Mouse (Mus musculus): Measurements from ENCODE around the gene Ccm2l. TPM values are rescaled to one million over a fixed set of nuclear protein-coding genes. Genes with fewer than 3 reads are reported as not detected.

The Ccm2l gene
- polyA plus RNA-seq (2016; fragmentation: Nextera tagmentation; extraction: Ambion mirVana), result 2.5 and 3.0 TPM in 2 replicates

GRCm38 (mm10) chr2:153065747-153066508 lies at the start of gene Ccm2l:
Gene Ccm2l (plus strand): TSS chr2:153065955.
- Histone ChIP-seq H3K4me3 (replicated peaks) (no peak within 1 kb of the TSS), H3K36me3 (no peaks in the 10 kb centered on the region), H3K4me1 (replicated peaks) (no peaks in the 10 kb centered on the region), H3K27me3 (peaks cover 57% of the 10 kb centered on the region), H3K9me3 (no peaks in the 10 kb centered on the region), H3K9ac (replicated peaks) (no peak within 1 kb of the TSS), H3K27ac (0 out of 2 replicates have a peak within 1 kb of the TSS, but pooled peaks have one; percentile 7), H3K4me2 (no peak within 1 kb of the TSS)
- 39% methylated on average over 12 of the region's 12 CpGs for WGBS
- ATAC-seq (ENCODE audit: insufficient number of reproducible peaks, insufficient read depth, low FRiP score, low TSS enrichment, low read depth), result no peak

GRCm38 (mm10) chr2:153016786-153017185 lies 49.0 kb upstream of the Ccm2l start:
- peaks cover 10% of the 10 kb centered on the region; the same call in 1 of the 2 replicates for H3K27me3 ChIP-seq
- H3K4me2 ChIP-seq, result no peak overlapping the region
- H3K27ac ChIP-seq, result no peak overlapping the region
- no peak overlapping the region for H3K9ac ChIP-seq (replicated peaks)
- H3K9me3 ChIP-seq, result no peaks in the 10 kb centered on the region
- H3K36me3 ChIP-seq, result peaks cover 21% of the 10 kb centered on the region
- H3K4me1 ChIP-seq (replicated peaks), result peaks cover 13% of the 10 kb centered on the region
- H3K4me3 ChIP-seq (replicated peaks), result no peak overlapping the region
- 41% methylated on average over 5 of the region's 5 CpGs for WGBS
- ATAC-seq (ENCODE audit: insufficient number of reproducible peaks, insufficient read depth, low FRiP score, low TSS enrichment, low read depth), result no peak

- H3K4me3 ChIP-seq (replicated peaks), result no peak overlapping the region
- WGBS, result 85% methylated on average over 3 of the region's 3 CpGs
- no peaks in the 10 kb centered on the region for H3K9me3 ChIP-seq
- peaks cover 7% of the 10 kb centered on the region for H3K4me1 ChIP-seq (replicated peaks)
- ATAC-seq (ENCODE audit: insufficient number of reproducible peaks, insufficient read depth, low FRiP score, low TSS enrichment, low read depth), result no peak
- no peak overlapping the region for H3K9ac ChIP-seq (replicated peaks)
- H3K4me2 ChIP-seq, result no peak overlapping the region
- H3K27ac ChIP-seq, result no peak overlapping the region
- H3K27me3 ChIP-seq, result peaks cover 10% of the 10 kb centered on the region; the same call in 1 of the 2 replicates
- no peaks in the 10 kb centered on the region for H3K36me3 ChIP-seq
Measured at GRCm38 (mm10) chr2:153019355-153019754, 46.4 kb upstream of the Ccm2l start.

- Histone ChIP-seq H3K4me2 (no peak overlapping the region), H3K27ac (no peak overlapping the region), H3K9ac (replicated peaks) (no peak overlapping the region), H3K4me3 (replicated peaks) (no peak overlapping the region), H3K27me3 (peaks cover 12% of the 10 kb centered on the region; the same call in 1 of the 2 replicates), H3K36me3 (no peaks in the 10 kb centered on the region), H3K9me3 (no peaks in the 10 kb centered on the region), H3K4me1 (replicated peaks) (no peaks in the 10 kb centered on the region)
- no peak for ATAC-seq (ENCODE audit: insufficient number of reproducible peaks, insufficient read depth, low FRiP score, low TSS enrichment, low read depth)
- WGBS, result 76% methylated on average over 3 of the region's 3 CpGs
Measured at GRCm38 (mm10) chr2:153021163-153021562, 44.6 kb upstream of the Ccm2l start.

- no peak for ATAC-seq (ENCODE audit: insufficient number of reproducible peaks, insufficient read depth, low FRiP score, low TSS enrichment, low read depth)
- 50% methylated on average over 4 of the region's 4 CpGs for WGBS
Measured at GRCm38 (mm10) chr2:153022855-153023254, 42.9 kb upstream of the Ccm2l start.

GRCm38 (mm10) chr2:153026052-153026451 lies 39.7 kb upstream of the Ccm2l start:
- Histone ChIP-seq H3K27ac (no peak overlapping the region), H3K4me3 (replicated peaks) (no peak overlapping the region), H3K4me2 (no peak overlapping the region), H3K36me3 (no peaks in the 10 kb centered on the region), H3K4me1 (replicated peaks) (no peaks in the 10 kb centered on the region), H3K9ac (replicated peaks) (no peak overlapping the region), H3K27me3 (peaks cover 43% of the 10 kb centered on the region), H3K9me3 (no peaks in the 10 kb centered on the region)
- ATAC-seq (ENCODE audit: insufficient number of reproducible peaks, insufficient read depth, low FRiP score, low TSS enrichment, low read depth), result no peak
- 80% methylated on average over 7 of the region's 7 CpGs for WGBS

More at GRCm38 (mm10) chr2:153022855-153023254, 42.9 kb upstream of the Ccm2l start:
- H3K9ac ChIP-seq (replicated peaks), result no peak overlapping the region
- no peaks in the 10 kb centered on the region for H3K9me3 ChIP-seq
- no peak overlapping the region for H3K4me2 ChIP-seq
- no peak overlapping the region for H3K4me3 ChIP-seq (replicated peaks)
- no peaks in the 10 kb centered on the region for H3K36me3 ChIP-seq
- H3K27ac ChIP-seq, result no peak overlapping the region
- H3K27me3 ChIP-seq, result peaks cover 15% of the 10 kb centered on the region
- no peaks in the 10 kb centered on the region for H3K4me1 ChIP-seq (replicated peaks)

- H3K27ac ChIP-seq, result no peak overlapping the region
- H3K9me3 ChIP-seq, result no peaks in the 10 kb centered on the region
- H3K9ac ChIP-seq (replicated peaks), result no peak overlapping the region
- no peak overlapping the region for H3K4me2 ChIP-seq
- H3K4me3 ChIP-seq (replicated peaks), result no peak overlapping the region
- ATAC-seq (ENCODE audit: insufficient number of reproducible peaks, insufficient read depth, low FRiP score, low TSS enrichment, low read depth), result no peak
- peaks cover 57% of the 10 kb centered on the region for H3K27me3 ChIP-seq
- 50% methylated on average over 4 of the region's 4 CpGs for WGBS
- no peaks in the 10 kb centered on the region for H3K36me3 ChIP-seq
- H3K4me1 ChIP-seq (replicated peaks), result peaks cover 9% of the 10 kb centered on the region
Measured at GRCm38 (mm10) chr2:153027501-153027900, 38.3 kb upstream of the Ccm2l start.

GRCm38 (mm10) chr2:153030422-153030821 lies 35.3 kb upstream of the Ccm2l start:
- H3K4me2 ChIP-seq, result no peak overlapping the region
- H3K27ac ChIP-seq, result no peak overlapping the region
- 14% methylated on average over 4 of the region's 4 CpGs for WGBS
- no peaks in the 10 kb centered on the region for H3K9me3 ChIP-seq
- peaks cover 84% of the 10 kb centered on the region for H3K27me3 ChIP-seq
- H3K4me3 ChIP-seq (replicated peaks), result no peak overlapping the region
- no peaks in the 10 kb centered on the region for H3K36me3 ChIP-seq
- H3K4me1 ChIP-seq (replicated peaks), result peaks cover 10% of the 10 kb centered on the region
- H3K9ac ChIP-seq (replicated peaks), result no peak overlapping the region
- ATAC-seq (ENCODE audit: insufficient number of reproducible peaks, insufficient read depth, low FRiP score, low TSS enrichment, low read depth), result no peak

GRCm38 (mm10) chr2:153031126-153032082 lies 34.4 kb upstream of the Ccm2l start, which contains the start of gene Xkr7:
Gene Xkr7 (plus strand): TSS chr2:153031852.
- Histone ChIP-seq H3K36me3 (no peaks in the 10 kb centered on the region), H3K9me3 (no peaks in the 10 kb centered on the region), H3K4me2 (peak within 1 kb of the TSS; percentile 86), H3K27ac (no peak within 1 kb of the TSS), H3K4me3 (replicated peaks) (peak within 1 kb of the TSS; percentile 50), H3K9ac (replicated peaks) (no peak within 1 kb of the TSS), H3K4me1 (replicated peaks) (peaks cover 10% of the 10 kb centered on the region), H3K27me3 (peaks cover 89% of the 10 kb centered on the region)
- WGBS, result 2% methylated on average over 33 of the region's 54 CpGs
- ATAC-seq (ENCODE audit: insufficient number of reproducible peaks, insufficient read depth, low FRiP score, low TSS enrichment, low read depth), result no peak

GRCm38 (mm10) chr2:153032083-153032842 lies 33.5 kb upstream of the Ccm2l start:
- H3K4me3 ChIP-seq (replicated peaks), result peak overlapping the region; percentile 50
- H3K9ac ChIP-seq (replicated peaks), result no peak overlapping the region
- no peaks in the 10 kb centered on the region for H3K36me3 ChIP-seq
- H3K4me2 ChIP-seq, result peak overlapping the region; percentile 86
- WGBS, result 1% methylated on average over 48 of the region's 58 CpGs
- H3K27me3 ChIP-seq, result peaks cover 91% of the 10 kb centered on the region
- H3K9me3 ChIP-seq, result no peaks in the 10 kb centered on the region
- H3K4me1 ChIP-seq (replicated peaks), result peaks cover 10% of the 10 kb centered on the region
- H3K27ac ChIP-seq, result no peak overlapping the region
- peak; percentile 76; the same call in 1 of the 2 replicates for ATAC-seq (ENCODE audit: insufficient number of reproducible peaks, insufficient read depth, low FRiP score, low TSS enrichment, low read depth)

Measured in limb, embryonic 12.5 days (tissue).